Mouse (Mus musculus) urinary bladder, postnatal 36 days (tissue): ENCODE measurements around the gene Coq8a.

Experiments
- DNase-seq, 2 experiments: peaks; one replicate each; pipeline ENCODE4 v3.0.0; 2022; ENCODE audit warnings: low spot score in 2 of 2, mixed read lengths in 1 of 2

Coq8a gene

DNA sequence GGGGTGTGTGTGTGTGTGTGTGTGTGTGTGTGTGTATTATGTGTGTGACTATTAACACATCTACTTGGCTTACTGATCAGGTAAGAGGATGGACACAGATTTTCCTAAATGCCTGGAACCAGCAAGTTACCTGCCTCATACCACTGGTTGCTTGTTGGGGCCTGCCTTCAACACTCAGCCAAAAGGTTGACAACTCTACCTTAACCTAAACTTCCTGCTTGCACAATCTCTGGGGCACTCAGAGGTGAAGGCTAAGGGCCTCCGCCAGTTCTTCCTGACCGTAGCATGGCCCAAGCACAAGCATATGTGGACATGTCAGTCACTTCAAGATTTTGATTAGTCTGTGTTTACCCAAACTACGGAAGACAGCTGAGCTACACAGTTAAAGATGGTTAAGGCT, 1.4 kb downstream of the Coq8a start:
- peak; percentile 60 to 62 for DNase-seq

DNA sequence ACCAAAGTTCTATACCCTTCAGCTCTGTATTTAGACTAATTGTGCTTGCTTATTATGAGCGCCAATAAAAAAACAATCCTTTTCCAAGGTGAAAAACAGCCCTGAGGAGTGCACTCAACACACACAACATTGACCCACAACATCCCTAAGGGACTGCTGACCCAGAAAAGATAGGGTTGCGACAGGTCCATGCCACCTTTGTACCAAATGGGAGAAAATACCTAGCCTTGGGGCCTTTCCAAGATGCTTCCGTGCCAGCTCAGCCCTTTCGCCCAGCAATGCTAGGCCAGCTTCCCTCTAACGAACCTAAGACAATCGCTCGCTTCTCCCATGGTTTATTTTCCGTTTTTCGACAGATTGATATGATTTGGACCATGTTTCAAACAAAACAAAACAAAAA, 2.9 kb downstream of the Coq8a start:
- DNase-seq, result peak in 1 of 2 experiments; percentile 48

DNA sequence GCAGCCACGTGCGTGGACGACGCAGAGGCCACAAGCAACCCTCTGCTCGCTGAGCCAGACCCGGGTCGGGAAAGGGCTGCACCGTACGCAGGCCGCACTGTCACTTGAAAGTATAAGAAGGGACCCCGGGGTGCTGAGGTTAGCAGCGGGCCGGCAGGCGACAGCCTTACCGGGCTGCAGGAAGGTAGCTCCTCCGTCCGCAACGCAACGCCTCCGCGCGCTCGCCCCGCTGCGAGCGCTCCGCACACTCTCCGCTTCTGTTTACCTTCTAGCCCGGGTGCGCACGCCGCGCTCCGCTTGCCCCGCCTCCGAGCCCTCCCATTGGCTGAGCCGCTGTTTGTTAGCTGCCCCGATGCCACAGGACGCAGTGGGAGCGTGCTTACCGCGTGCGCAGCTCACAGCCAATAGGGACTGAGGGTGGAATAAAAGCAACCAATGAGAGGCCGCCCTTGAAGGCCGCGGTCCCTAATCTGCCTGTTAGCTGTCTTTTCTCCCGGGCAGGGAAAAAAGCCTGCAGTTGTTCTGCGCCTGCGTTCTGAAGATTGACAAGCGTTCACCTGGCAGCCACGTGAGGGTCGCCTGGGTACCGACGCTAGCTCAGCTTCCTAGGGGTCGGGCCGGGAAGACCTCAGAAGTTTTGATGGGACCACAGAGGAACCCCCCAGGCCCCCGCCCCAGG, 3.6 kb downstream of the Coq8a start:
- DNase-seq, result peak; percentile 97 to 99

DNA sequence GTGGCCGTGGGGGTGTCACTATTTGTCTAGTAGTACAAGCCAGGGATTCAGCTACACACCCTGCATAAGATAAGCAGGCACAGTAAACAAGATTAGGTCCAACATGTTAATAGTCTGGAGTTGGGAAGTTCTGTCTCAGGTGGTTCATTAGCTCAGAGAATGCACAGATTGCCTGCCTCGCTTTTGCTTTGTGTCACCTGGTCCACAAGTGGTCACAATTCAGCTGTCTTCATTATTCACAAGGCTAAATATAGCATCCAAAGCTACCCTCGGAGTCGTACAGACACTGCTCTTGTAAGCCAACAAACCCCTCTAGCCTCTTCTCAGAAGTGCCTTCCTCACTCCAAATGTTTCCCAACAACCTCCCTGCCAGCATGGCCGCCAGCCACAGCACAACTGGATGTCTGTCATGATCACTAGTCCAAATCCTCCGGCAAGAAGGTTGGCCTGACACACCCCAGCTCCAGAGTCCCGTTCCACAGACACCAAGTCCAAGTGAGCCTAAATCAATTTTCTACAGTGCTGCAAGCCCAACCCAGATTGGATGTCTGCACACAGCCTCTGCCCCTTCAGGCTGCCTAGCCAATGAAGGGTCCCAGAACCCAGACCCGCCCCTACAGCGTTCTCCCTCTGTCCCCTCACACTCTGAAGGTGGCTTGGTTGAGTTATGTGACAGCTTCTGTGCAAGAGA, 4.5 kb downstream of the Coq8a start:
- DNase-seq, result peak in 1 of 2 experiments; percentile 54

DNA sequence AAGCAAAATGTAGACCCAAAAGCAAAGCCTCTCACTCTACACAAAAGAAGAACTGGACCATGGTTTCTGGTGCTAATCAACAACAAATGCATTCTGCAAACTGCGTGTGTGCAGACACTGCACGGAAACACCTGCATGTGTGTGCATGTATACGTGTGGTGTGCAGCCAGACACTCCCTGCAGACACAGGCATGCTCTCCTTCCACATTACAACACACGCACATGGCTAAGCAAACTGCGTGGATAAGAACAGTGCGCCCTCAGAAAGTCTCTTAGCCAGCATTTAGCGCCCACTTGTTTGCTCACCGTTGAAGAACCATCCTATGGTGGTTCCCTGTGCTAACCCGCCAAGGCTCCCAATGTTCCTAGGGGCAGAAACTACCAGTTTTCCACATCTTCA, 5.4 kb downstream of the Coq8a start:
- DNase-seq, result no peak

DNA sequence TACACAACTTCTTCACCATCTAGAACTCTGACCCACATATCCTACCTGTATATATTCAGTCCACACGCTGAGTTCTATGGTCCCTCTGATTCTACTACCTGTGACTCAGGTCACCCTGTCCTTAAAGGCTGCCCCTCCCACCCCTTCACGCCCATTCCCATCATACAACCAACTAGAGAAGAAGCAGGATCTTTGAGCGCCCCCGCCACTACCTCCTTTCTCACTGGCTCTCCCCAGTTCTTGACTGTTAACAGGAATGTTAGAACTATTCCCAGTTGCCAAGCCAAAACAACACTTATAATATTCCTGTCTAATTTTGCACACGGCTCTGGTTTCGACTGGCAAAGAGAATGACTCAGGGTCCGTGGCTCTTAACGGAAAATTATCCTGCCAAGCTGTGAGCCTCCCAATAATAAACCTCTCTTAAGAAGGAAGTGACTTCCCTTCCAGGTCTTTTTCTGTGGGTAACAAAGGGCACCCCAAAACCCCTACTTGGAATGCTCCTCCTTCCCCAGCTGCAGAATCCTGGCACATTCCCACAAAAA, 5.9 kb downstream of the Coq8a start:
- no peak for DNase-seq

DNA sequence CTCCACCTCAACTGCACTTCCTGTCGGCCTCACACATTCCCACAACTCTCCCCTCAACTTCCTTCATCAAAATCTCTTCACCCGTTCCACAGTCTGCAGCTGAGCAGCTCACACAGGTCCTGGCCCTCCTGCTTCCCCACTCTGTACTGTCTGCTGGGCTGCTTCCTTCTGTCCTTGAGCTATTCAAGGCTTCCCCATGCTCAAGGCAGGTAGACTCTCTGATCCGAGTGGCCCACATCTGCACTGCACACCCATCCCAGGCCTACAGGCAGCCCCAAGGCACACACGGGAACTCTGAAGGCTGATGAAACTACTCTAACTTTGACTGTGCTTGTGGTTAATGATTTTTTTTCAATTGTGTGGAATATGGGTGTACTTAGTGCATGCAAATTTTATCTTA, 6.5 kb downstream of the Coq8a start:
- DNase-seq, result no peak

DNA sequence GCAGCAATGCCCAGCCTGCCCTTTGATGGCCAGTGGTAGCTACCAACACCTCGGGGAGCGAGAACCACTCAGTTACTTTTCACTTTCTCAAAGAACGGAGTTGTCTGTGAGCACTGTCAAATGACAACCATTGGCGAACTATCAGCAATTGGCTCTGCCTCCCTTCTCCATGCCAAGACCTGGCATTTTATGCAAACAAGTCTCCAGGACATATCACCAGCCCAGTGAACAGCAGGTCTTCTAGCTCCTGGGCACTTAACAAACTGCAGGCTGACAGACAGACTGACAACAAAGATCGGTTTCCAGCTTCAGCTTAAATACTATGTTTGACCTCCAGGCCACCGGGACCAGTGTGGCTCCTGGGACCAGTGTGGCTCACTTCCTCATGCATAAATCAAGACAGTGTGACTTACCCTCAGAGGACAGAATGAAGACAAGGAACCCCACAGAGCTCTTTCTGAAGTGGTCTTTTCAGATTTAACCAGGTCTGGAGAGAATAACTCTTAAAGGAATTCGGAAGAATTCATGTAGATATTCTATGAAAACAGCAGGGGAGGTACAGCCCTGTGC, 7.7 kb downstream of the Coq8a start:
- DNase-seq, result no peak

DNA sequence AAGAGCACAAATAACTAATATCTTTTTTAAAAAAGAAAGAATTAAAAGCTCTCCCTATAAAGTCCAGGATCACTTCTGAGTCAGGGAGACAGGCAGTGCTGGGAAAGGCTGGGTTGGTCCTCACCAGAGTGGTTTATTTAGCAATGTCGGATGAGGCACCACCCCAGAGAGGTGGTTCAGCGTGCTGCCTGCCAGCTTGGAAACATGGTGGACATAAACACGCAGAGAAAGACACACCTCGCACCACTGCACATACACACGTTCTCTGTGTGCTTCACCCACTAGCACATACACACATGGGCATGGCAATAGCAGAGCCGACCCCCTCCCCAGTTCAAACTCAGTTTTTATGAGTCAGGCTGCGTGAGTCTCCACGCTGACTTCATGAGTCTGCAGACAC, 8.3 kb downstream of the Coq8a start:
- no peak for DNase-seq

DNA sequence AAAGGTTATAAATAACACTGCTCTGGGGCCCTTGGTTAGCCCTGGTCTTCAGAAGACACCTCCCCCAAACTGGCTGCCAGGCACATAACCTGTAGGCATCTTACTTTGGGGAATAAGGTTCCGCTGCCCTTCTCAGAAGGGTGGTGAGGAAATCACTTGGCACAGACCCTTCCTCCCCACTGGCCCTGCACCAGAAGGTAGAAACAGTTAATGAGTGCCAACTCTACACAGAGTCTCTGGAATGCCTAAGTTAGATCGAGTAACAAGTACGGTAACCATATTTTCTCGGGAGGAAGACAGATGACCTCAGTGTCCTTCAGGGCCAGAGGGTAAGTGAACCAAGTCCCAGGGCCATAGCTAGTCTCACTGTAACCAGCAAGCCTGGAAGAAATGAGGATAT, 10.5 kb downstream of the Coq8a start:
- peak in 1 of 2 experiments; percentile 59 for DNase-seq

DNA sequence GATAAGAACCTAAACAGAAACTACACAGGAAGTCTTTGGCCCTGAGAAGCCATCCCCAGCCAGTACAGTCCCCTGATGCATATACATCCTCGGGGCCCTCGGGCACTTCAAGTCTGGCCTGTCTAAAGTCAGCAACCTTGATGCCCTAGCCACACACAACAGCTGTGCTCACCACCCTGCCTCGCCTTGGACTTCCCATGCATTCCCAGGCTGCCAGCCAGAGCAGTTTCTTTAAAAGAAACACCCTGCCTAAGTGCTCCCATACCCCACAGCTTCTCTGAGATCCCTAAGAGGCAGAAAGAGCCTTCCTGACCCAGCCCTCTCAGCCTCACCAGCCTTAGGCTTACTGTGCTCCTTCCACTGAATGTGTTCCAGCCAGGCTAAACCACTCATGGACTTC, 13.0 kb downstream of the Coq8a start:
- no peak for DNase-seq

DNA sequence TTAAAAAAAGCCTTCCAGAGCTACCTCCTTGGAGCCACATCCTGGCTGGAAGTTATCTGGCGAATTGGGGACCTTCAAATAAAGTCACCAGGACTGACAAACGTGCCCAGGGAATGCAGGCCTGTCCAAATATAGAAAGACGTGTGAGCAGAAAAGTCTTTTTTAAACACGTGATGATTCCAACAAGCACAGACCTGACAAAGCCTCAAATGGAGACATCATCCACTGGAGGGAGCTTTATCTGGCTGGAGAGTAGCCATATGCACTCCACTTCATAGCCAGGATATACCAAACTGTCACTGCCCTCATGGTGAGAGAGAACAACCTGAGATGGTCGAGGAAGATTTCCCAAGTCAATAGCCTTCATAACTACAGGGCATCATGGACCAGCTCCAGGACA, 13.5 kb downstream of the Coq8a start:
- no peak for DNase-seq

DNA sequence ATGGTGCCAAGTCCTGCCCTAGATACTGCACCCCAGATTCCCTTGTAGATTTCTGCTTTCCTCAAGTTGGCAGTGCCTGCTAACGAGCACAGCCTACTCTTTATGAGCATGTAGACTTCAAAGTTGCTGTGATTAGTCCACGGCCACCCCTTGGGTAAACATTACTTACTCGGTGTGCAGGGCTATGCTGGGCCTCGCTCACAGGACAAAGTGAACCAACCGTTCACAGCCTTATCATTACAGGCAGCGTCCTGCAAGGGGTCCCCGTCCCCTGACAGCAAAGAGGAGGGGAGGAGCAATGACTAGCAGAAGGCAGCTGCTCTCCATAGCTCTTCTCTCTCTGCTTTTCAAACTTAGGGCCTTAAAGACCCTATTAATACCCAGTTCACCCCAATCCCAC, 14.6 kb downstream of the Coq8a start:
- DNase-seq, result no peak

DNA sequence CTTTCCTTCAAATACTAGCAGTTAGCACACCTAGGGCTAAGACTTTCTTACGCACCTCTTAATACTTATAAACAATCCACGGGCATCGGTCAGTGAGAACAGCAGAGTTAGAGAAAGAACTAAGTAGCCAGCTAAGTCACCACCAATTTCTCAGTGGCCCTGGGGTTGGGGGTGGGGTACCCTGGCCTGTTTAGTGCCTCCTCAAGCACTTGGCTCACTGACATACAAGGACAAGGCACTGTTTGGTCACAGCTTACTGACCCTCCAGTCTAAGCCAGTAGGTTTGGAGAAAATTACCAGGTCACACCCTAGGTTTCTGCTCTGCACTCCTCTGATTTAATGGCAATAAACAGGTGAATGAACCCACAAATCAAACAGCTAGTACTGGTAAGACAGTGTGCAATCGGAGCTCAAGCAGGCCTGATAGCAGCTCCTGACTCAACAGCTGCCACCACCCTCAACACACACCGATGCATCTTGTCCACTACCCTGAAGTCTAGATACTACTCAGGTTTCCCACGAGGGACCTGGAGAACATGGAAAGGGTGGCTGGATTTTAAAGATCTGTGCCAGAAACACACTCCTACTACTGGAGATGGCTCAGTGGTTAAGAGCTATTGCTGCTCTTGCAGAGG, 15.8 kb downstream of the Coq8a start:
- DNase-seq, result no peak

DNA sequence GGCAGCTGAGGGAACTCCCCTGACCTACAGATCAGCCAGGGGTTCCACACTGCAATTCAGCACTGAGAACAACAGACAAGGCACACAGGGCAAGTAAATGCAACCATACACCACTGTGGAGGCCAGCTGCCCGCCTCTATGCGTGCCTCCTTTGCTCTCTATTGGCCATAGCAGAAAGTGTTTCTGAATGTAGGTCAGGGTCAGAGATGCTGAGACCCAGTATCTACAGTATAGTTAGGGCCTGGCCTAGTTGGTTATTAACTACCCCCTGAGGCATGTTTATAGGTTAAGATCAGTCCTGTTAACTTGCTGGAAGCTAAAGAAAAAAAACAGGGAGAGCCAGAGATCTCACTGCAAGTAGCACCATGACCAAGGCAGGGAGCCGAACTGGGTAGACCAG, 16.7 kb downstream of the Coq8a start:
- DNase-seq, result no peak

DNA sequence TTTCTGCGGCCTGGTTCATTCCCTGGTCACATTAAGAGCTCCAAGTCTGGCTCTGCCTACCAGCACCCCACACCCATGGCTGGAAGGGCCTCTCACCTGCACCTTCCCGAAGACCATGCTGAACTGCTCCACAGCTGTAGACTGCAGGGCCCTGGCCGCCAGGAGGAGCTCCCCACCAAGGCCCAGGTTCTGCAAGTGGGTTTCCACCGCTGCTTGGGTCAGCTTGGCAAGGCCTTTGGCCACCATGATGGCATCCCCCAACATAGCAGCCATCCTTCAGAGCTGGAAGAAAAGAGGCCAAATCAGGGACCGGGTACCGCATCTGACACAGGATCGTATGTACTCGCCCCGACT, 17.5 kb downstream of the Coq8a start:
- no peak for DNase-seq

DNA sequence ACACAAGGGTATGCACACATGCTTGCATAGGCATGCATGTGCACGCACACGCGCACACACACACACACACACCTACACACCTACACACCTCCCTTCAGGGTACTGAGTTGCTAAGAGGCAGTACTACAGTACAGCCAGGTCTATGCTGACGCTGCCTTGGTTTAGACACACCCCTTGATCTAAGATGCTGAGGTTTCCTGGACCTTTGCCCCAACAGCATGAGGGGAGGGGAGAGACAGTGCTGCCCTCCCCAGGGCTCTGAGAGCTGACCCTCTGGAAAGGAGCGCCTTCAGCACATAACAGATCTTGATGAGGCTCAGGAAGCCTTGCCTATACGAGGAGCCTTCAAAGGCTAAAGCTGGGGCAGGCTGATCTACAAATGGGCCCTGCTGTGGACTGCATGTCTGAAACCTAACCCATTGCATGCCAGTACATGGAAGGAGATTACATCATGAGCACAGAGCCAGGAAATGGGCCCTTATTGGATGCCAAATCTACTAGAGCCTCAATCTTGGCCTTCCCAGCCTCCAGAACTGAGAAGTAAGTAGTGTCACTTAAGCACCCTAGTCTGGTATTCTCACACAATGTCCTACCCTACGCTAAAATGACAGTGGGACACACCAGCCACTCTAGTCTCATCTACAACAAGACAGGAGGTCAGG, 18.0 kb downstream of the Coq8a start:
- no peak for DNase-seq

DNA sequence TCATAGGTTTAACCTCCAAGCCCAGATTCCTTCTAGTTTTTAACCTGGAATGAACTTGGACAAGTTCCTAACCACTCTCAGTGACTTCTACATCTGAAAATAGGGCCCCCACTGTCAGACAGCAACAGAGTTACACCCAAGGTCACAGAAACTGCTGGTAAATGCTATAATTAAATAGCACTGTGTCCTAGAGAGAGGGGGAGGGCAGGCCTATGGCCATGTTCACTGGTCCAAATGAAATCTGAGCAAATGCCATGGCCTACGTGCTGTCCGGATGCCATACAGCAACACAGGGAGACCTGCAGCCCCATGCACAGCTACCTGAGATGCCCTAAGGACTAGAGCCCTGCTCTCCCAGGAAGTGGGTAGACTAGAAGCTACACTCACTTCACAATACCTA, 19.6 kb downstream of the Coq8a start:
- DNase-seq, result no peak

DNA sequence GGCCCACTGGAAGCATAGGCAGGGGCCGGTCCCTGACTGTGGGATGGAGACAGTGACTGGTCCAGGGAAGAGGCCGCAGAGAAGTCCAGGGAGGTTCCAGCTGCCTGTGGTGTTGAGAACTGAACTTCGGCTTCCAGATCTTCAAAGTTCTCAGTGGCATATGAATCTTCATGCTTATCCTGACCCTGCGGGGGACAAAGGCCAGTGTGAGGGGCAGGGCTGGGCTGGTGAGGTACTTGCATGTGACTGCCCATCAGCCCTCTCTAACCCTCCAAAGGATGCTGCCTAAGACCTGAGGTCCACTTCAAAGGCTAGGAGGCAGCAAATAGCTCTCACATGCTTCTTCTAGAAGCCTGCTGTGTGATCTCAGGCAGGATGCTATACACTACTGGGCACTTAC, 20.3 kb downstream of the Coq8a start:
- no peak for DNase-seq

DNA sequence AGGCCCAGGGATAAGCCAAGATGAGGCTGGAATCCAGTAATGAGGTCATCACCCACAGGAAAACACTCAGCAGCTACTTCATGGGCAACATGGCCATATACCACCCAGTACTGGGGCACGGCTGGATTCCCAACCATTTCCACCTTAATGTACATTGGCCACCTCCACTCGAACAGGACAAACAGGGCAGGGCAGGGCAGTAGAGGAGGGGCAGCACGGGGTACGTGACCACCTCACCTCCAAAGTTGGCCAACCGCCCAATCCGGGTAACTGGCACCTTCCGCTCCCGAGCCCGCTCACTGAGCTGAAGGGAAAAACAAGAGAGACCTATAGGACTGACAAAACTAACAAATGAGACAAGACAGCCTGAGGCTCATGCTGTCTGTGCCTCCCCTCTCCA, 21.1 kb downstream of the Coq8a start:
- DNase-seq, result no peak

DNA sequence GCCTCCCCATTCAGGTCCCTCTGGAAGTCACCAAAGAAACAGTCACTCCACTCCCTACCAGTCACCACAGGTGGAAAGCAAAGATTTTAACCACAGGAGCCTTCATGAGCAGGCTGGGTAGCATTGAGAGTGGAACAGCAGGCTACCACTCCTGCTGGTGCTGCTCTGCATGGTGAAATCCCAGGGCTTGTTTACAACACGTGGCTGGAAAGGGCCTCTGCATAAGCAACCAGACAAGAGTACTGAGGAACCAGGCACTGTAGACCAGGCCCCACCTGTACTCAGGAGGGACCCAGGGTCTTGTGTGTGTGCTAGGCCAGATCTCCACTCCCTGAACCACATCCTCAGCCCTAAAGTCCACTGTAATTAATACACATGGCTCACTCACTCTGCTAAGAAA, 22.6 kb downstream of the Coq8a start:
- no peak for DNase-seq

DNA sequence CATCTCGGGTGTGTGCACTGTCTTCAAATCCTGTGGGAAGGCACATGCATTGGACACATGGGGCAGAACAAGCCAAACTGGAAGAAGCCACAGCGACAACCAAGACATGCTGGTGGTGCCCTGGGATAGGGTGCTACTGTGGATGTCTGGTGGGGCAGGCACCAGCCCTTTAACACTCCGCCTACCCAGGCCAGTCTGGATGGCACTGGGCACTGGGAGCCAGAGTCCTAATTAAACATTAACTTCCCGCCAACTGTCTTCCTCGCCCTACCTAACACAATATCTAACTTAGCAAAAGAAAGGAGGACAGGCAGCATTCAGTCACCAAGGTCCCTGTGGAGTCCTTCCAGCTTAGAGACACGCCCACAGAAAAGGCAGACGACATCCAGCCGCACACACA, 23.8 kb downstream of the Coq8a start:
- no peak for DNase-seq
